Mouse (Mus musculus) granulocyte monocyte progenitor cell, adult 5-6 weeks (primary cell): Measurements from ENCODE around the gene Gm5105. TPM values are rescaled to one million over a fixed set of nuclear protein-coding genes. Genes with fewer than 3 reads are reported as not detected.

Source experiments
- ATAC-seq: replicated peaks from 2 replicates; pipeline ENCODE4 v1.8.0; 2016; ENCODE audit warnings: mild to moderate bottlenecking, moderate TSS enrichment, inconsistent platforms; ENCODE audit not compliant: poor library complexity, severe bottlenecking
- total RNA-seq, 2 experiments: library from RNA; stranded (forward) in 1 of 2; stranded (reverse) in 1 of 2; fragments of 200-712, 200-1000 nt in 1 of 2; fragments of >200 nt in 1 of 2; fragmentation: Nextera tagmentation in 1 of 2; gene quantifications; 2 replicates each; pipeline ENCODE4 v1.2.3; 2014 to 2017

Gene Gm5105
- total RNA-seq, 2 experiments from 2014 or later = not detected

GRCm38 (mm10) chr3:138069756-138070511, 2.7 kb upstream of the Gm5105 start:
- no peak for ATAC-seq

DNA sequence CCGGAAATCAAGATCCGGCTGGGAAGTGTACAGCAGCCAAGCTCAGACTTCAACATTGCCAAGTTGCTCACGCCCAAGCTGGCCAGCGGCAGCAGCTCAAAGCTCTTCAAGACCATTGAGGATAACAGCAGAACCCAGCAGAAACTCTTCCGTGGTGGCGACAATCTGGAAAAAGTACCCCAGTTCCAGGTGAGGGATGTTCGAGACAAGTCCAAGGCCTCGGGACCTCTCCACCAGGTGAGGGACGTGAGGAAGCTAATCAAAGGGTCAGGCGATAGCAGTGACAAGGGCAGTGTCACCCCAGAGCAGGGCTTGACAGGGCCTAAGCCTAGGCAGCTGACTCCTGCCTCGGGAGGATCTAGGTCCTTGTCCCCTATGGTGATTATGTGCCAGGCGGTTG, 915 bp upstream of the Gm5105 start:
- no peak for ATAC-seq

GRCm38 (mm10) chr3:138066348-138066856, 786 bp downstream of the Gm5105 start:
- ATAC-seq = no peak

- ATAC-seq = no peak
Observed at GRCm38 (mm10) chr3:138065930-138066329, 1.3 kb downstream of the Gm5105 start.

DNA sequence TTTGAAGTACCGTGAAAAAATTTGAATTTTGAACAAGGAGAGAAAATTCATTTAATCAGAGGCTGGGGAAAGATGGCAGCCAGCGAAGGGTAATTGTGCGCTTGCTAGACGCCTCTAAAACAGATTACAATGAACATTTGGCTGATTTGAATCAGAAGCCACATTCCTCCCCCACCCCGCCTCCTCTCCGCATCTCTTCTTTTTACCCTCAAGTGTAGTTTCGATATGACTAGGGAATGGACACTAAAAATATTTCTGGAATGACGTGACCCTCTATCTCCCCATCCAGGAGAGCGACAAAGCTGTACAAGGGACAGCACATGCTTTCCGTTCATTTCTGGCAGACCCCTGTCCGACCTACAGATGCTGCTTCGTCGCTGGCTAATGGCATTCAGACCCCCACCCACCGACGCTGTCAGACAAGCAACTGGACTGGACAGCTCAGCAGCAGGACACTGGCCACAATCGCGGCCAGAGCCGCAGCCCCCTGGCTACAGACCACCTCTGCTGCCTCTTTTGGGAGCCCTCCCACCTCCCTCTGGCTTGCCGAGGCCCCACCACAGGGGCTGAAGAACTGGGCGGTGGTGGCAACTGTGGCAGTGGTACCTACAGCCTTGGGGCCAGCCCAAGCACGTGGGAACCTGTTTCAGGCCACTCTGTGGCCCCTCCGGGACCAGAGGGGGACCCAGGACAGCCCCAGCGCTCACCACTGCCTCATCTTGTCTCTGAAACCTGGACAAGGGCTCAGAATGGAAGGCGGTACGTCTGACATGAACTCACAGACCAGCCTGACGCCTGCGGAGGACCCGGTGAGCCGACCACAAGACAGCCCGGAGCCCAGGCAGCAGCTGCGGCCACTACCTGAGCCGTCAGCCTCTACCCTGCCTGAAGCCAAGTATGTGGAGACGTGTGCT, 2.2 kb downstream of the Gm5105 start, which contains the start of gene 1110002E22Rik:
TSS of gene 1110002E22Rik (plus strand) at position 321 of the 914 bp plus-strand sequence.
- no peak for ATAC-seq

- ATAC-seq = no peak
Observed at GRCm38 (mm10) chr3:138063731-138064329, 3.4 kb downstream of the Gm5105 start.

GRCm38 (mm10) chr3:138062673-138063072, 4.5 kb downstream of the Gm5105 start:
- ATAC-seq = peak; percentile 28

- peak; percentile 74 for ATAC-seq
Observed at GRCm38 (mm10) chr3:138061205-138061911, 5.8 kb downstream of the Gm5105 start.

DNA sequence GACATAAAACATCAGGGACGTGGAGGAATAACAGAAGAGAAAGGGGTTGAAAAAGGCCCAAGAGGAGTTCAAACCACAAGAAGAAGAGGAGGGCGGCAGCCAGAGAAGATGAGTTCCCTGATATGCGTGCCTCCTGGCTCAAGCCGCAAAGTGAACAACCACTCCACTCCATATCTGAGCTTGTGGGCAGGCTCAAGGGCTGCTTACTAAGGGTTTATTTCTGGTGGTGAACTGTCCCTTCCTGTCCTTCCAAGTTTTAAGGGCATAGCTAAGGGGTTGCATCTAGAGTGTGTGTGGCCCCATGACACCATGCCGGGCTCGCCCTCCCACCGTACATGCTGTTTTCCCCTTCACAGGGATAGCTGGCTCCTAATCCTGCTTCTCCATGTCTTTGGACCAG, 6.8 kb downstream of the Gm5105 start:
- no peak for ATAC-seq

GRCm38 (mm10) chr3:138058226-138058625, 9.0 kb downstream of the Gm5105 start:
- ATAC-seq = no peak

GRCm38 (mm10) chr3:138056976-138057375, 10.2 kb downstream of the Gm5105 start:
- ATAC-seq = no peak

GRCm38 (mm10) chr3:138053969-138054368, 13.2 kb downstream of the Gm5105 start:
- ATAC-seq = no peak

DNA sequence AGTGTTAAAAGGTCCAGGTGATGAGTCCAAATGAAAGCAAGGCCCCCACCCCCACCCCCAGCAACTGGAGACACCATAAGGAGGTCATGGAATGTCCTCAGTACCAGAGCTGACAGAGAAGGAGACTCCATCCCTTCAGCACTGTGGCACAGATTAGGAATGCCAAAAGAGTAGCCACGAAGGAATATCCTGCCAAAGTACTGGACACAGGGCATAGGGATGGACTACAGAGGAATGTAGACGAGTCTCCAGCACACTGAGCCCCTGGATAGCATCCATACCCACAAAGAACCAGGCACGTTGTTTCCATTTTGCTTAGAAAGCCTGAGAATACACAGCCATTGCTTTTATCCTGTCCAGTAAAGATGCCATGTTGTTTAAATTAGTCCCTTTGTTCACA, 15.8 kb downstream of the Gm5105 start:
- ATAC-seq = no peak

GRCm38 (mm10) chr3:138050772-138051171, 16.4 kb downstream of the Gm5105 start:
- ATAC-seq = no peak

- ATAC-seq = no peak
Observed at GRCm38 (mm10) chr3:138049555-138049954, 17.6 kb downstream of the Gm5105 start.

DNA sequence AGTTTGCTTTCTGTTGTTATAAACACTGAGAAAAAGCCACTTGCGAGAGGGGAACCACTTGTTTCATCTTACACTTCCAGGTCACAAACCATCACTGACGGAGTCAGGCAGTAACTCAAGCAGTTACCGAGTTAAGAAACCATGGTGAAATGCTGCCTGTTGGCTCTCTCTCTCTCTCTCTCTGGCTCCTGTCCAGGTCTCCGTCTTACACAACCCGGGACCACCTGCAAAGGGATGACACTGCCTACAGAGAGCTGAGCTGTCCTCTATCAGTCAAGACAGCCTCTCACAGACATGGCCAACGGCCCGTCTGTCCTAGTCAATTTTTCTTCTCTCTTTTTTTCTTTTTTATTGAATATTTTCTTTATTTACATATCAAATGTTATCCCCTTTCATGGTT, 23.9 kb downstream of the Gm5105 start:
- ATAC-seq = peak; percentile 69

- ATAC-seq = no peak
Observed at GRCm38 (mm10) chr3:138041591-138042301, 25.4 kb downstream of the Gm5105 start.

DNA sequence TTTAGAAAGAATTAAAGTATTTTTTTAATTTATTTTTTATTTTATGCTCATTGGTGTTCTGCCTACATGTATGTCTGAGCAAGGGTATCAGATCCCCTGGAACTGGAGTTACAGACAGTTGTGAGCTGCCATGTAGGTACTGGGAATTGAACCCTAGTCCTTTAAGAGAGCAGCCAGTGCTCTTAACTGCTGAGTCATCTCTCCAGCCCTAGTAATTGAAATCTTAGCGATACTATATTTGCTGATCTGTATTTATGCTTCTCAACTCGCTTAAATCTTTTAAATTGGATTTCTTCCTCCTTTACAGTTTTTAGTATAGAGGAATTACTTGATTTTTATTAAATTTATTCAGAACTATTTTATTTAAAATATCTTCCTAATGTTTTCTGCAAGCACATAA, 26.2 kb downstream of the Gm5105 start:
- ATAC-seq = no peak

- no peak for ATAC-seq
Observed at GRCm38 (mm10) chr3:138033986-138034385, 33.2 kb downstream of the Gm5105 start.
